In genomic region chr6:88619542-88619941, GRCm38 (mm10) we compare ENCODE assay signal across 21 mouse cellular contexts. TPM values are rescaled to one million over a fixed set of nuclear protein-coding genes. Genes with fewer than 3 reads are reported as not detected.
DNase-seq lines count a peak whose midpoint lies in the region; ATAC-seq and TF ChIP-seq lines count a peak whose summit lies in the region.
"Had no signal": no experiment of that assay in that cellular context is flagged by ENCODE, and none has a peak within 500 bp of the region (broad histone marks: within the 10 kb centered on the region; RNA-seq: fewer than 3 reads in every experiment).

No protein-coding gene starts in this region.

- TF ChIP-seq CTCF in forebrain, postnatal 0 days (IDR thresholded peaks at IDR 0.05; ENCODE audit: low read depth) = no peak
- no peak for TF ChIP-seq CTCF in hindbrain, postnatal 0 days (IDR thresholded peaks at IDR 0.05; ENCODE audit: low read depth)

- no peaks in the 10 kb centered on the region for H3K36me3 ChIP-seq in forebrain, embryonic 12.5 days (replicated peaks)
- no peaks in the 10 kb centered on the region for H3K36me3 ChIP-seq in forebrain, postnatal 0 days (ENCODE audit: insufficient read depth)
- H3K36me3 ChIP-seq in hindbrain, postnatal 0 days (ENCODE audit: insufficient read depth, low read length) = no peaks in the 10 kb centered on the region
- H3K36me3 ChIP-seq in hindbrain, embryonic 11.5 days (ENCODE audit: control insufficient read depth, insufficient read depth, low read length) = no peaks in the 10 kb centered on the region
- H3K36me3 ChIP-seq in forebrain, embryonic 13.5 days (ENCODE audit: poor library complexity, severe bottlenecking) = no peaks in the 10 kb centered on the region
- no peaks in the 10 kb centered on the region for H3K36me3 ChIP-seq in midbrain, embryonic 16.5 days (ENCODE audit: control insufficient read depth, insufficient read depth, low read length)
- H3K36me3 ChIP-seq: embryonic facial prominence, embryonic 13.5 days; heart, embryonic 15.5 days had no signal

- H3K9me3 ChIP-seq in forebrain, embryonic 12.5 days = no peaks in the 10 kb centered on the region
- H3K9me3 ChIP-seq in forebrain, postnatal 0 days (ENCODE audit: low read length) = no peaks in the 10 kb centered on the region
- H3K9me3 ChIP-seq in hindbrain, postnatal 0 days (ENCODE audit: low read length) = no peaks in the 10 kb centered on the region
- H3K9me3 ChIP-seq in hindbrain, embryonic 11.5 days (ENCODE audit: control insufficient read depth, low read length) = no peaks in the 10 kb centered on the region
- H3K9me3 ChIP-seq in forebrain, embryonic 13.5 days (replicated peaks) = no peaks in the 10 kb centered on the region
- H3K9me3 ChIP-seq in midbrain, embryonic 16.5 days (replicated peaks; ENCODE audit: control insufficient read depth, low read length, poor library complexity, severe bottlenecking) = no peaks in the 10 kb centered on the region
- H3K9me3 ChIP-seq: embryonic facial prominence, embryonic 13.5 days; heart, embryonic 15.5 days had no signal

- no peaks in the 10 kb centered on the region for H3K4me1 ChIP-seq in forebrain, embryonic 12.5 days
- H3K4me1 ChIP-seq in forebrain, postnatal 0 days (ENCODE audit: insufficient read depth) = no peaks in the 10 kb centered on the region
- H3K4me1 ChIP-seq in hindbrain, postnatal 0 days (ENCODE audit: insufficient read depth, low read length) = no peaks in the 10 kb centered on the region
- H3K4me1 ChIP-seq in hindbrain, embryonic 11.5 days (replicated peaks; ENCODE audit: control insufficient read depth, insufficient read depth, low read length) = no peaks in the 10 kb centered on the region
- peaks cover 10% of the 10 kb centered on the region for H3K4me1 ChIP-seq in forebrain, embryonic 13.5 days
- H3K4me1 ChIP-seq in midbrain, embryonic 16.5 days (ENCODE audit: control insufficient read depth, insufficient read depth, low read length) = peaks cover 3% of the 10 kb centered on the region; the same call in 1 of the 2 replicates
- H3K4me1 ChIP-seq: embryonic facial prominence, embryonic 13.5 days; heart, embryonic 15.5 days had no signal

- DNase-seq in forebrain, postnatal 0 days = no peak
- peak; percentile 40 for DNase-seq in hindbrain, postnatal 0 days (ENCODE audit: low spot score)
- DNase-seq in hindbrain, embryonic 11.5 days (ENCODE audit: low spot score) = no peak
- DNase-seq in heart, adult 8-10 months (ENCODE audit: low spot score) = no peak
- DNase-seq: adrenal gland, postnatal 14 days; cerebellum, adult 18-20 months; cerebellum, adult 9-11 months; cerebellum, postnatal 36 days; gastrocnemius, postnatal 10 days; heart, adult 18-20 months; heart, postnatal 14 days; kidney, adult 11 months had no signal

- no peak overlapping the region for H3K4me2 ChIP-seq in forebrain, embryonic 12.5 days
- H3K4me2 ChIP-seq in forebrain, postnatal 0 days (ENCODE audit: low read depth) = no peak overlapping the region
- H3K4me2 ChIP-seq in hindbrain, postnatal 0 days (ENCODE audit: low read depth, low read length) = no peak overlapping the region
- no peak overlapping the region for H3K4me2 ChIP-seq in hindbrain, embryonic 11.5 days (replicated peaks; ENCODE audit: low read depth, low read length)
- H3K4me2 ChIP-seq in forebrain, embryonic 13.5 days = no peak overlapping the region
- H3K4me2 ChIP-seq in midbrain, embryonic 16.5 days (ENCODE audit: low read length) = no peak overlapping the region
- H3K4me2 ChIP-seq: embryonic facial prominence, embryonic 13.5 days; heart, embryonic 11.5 days; heart, embryonic 15.5 days had no signal

- H3K9ac ChIP-seq in forebrain, embryonic 12.5 days = no peak overlapping the region
- H3K9ac ChIP-seq in forebrain, postnatal 0 days = no peak overlapping the region
- no peak overlapping the region for H3K9ac ChIP-seq in hindbrain, postnatal 0 days (replicated peaks; ENCODE audit: low read length)
- H3K9ac ChIP-seq in hindbrain, embryonic 11.5 days (ENCODE audit: low read depth, low read length) = no peak overlapping the region
- no peak overlapping the region for H3K9ac ChIP-seq in forebrain, embryonic 13.5 days
- no peak overlapping the region for H3K9ac ChIP-seq in midbrain, embryonic 16.5 days (ENCODE audit: low read depth, low read length)
- H3K9ac ChIP-seq: embryonic facial prominence, embryonic 13.5 days; heart, embryonic 15.5 days had no signal

- 0 out of 2 replicates have a peak, but pooled peaks cover 3% of the 10 kb centered on the region for H3K27me3 ChIP-seq in forebrain, embryonic 12.5 days
- no peaks in the 10 kb centered on the region for H3K27me3 ChIP-seq in forebrain, postnatal 0 days (ENCODE audit: insufficient read depth, low read length)
- no peaks in the 10 kb centered on the region for H3K27me3 ChIP-seq in hindbrain, postnatal 0 days (ENCODE audit: insufficient read depth, low read length)
- no peaks in the 10 kb centered on the region for H3K27me3 ChIP-seq in hindbrain, embryonic 11.5 days (ENCODE audit: control insufficient read depth, insufficient read depth, low read length)
- H3K27me3 ChIP-seq in forebrain, embryonic 13.5 days = no peaks in the 10 kb centered on the region
- no peaks in the 10 kb centered on the region for H3K27me3 ChIP-seq in midbrain, embryonic 16.5 days (ENCODE audit: control insufficient read depth, insufficient read depth, low read depth, low read length)
- H3K27me3 ChIP-seq: CH12.LX; embryonic facial prominence, embryonic 13.5 days; heart, embryonic 15.5 days had no signal

- H3K27ac ChIP-seq in forebrain, embryonic 12.5 days = peak overlapping the region; percentile 38; the same call in 1 of the 2 replicates
- no peak overlapping the region for H3K27ac ChIP-seq in forebrain, postnatal 0 days (ENCODE audit: low read depth, low read length)
- H3K27ac ChIP-seq in hindbrain, postnatal 0 days = no peak overlapping the region
- no peak overlapping the region for H3K27ac ChIP-seq in hindbrain, embryonic 11.5 days (ENCODE audit: low read depth, low read length)
- peak overlapping the region; percentile 19 for H3K27ac ChIP-seq in forebrain, embryonic 13.5 days
- peak overlapping the region; percentile 22; the same call in 1 of the 2 replicates for H3K27ac ChIP-seq in midbrain, embryonic 16.5 days (ENCODE audit: low read length)
- H3K27ac ChIP-seq: embryonic facial prominence, embryonic 13.5 days; heart, embryonic 15.5 days had no signal

- H3K4me3 ChIP-seq in forebrain, embryonic 12.5 days (replicated peaks) = no peak overlapping the region
- no peak overlapping the region for H3K4me3 ChIP-seq in forebrain, postnatal 0 days (ENCODE audit: low read depth, low read length)
- no peak overlapping the region for H3K4me3 ChIP-seq in hindbrain, postnatal 0 days (ENCODE audit: low read length)
- H3K4me3 ChIP-seq in hindbrain, embryonic 11.5 days (ENCODE audit: low read depth, low read length) = no peak overlapping the region
- no peak overlapping the region for H3K4me3 ChIP-seq in forebrain, embryonic 13.5 days
- no peak overlapping the region for H3K4me3 ChIP-seq in midbrain, embryonic 16.5 days (ENCODE audit: low read depth, low read length)
- H3K4me3 ChIP-seq: embryonic facial prominence, embryonic 13.5 days; heart, embryonic 15.5 days had no signal

- 14% methylated on average over 5 of the region's 5 CpGs for WGBS in forebrain, embryonic 12.5 days
- 14% methylated on average over 5 of the region's 5 CpGs for WGBS in forebrain, postnatal 0 days
- 52% methylated on average over 5 of the region's 5 CpGs for WGBS in hindbrain, postnatal 0 days
- WGBS in hindbrain, embryonic 11.5 days = 57% methylated on average over 5 of the region's 5 CpGs
- WGBS in forebrain, embryonic 13.5 days = 11% methylated on average over 5 of the region's 5 CpGs
- 29% methylated on average over 5 of the region's 5 CpGs for WGBS in midbrain, embryonic 16.5 days

- ATAC-seq in forebrain, embryonic 12.5 days (ENCODE audit: low FRiP score) = no peak
- no peak for ATAC-seq in forebrain, postnatal 0 days
- ATAC-seq in hindbrain, postnatal 0 days = no peak
- ATAC-seq in hindbrain, embryonic 11.5 days (ENCODE audit: low FRiP score) = no peak
- ATAC-seq in forebrain, embryonic 13.5 days = no peak
- no peak for ATAC-seq in midbrain, embryonic 16.5 days
- ATAC-seq: activated CD4-positive, CD25-positive, alpha-beta regulatory T cell, adult 4 months; Patski had no signal

RNA-seq across cellular contexts. Expression of gene Kbtbd12, which starts 18.2 kb away (rescaled TPM):
- 0.15 and 0.21 TPM in 2 replicates for polyA plus RNA-seq in forebrain, embryonic 12.5 days (2016; fragmentation: Nextera tagmentation; extraction: Ambion mirVana)
- total RNA-seq in forebrain, postnatal 0 days (2014; rRNA removed) = 0.08 and 0.29 TPM in 2 replicates
- 0.14 and 0.24 TPM in 2 replicates for polyA plus RNA-seq in forebrain, postnatal 0 days (2015; fragmentation: Nextera tagmentation; extraction: Ambion mirVana)
- 0.68 TPM in 1 of 2 replicates, not detected in the other for total RNA-seq in hindbrain, postnatal 0 days (2014; rRNA removed)
- polyA plus RNA-seq in hindbrain, postnatal 0 days (2015; fragmentation: Nextera tagmentation; extraction: Ambion mirVana) = 0.34 and 0.45 TPM in 2 replicates
- not detected in 2 replicates for polyA plus RNA-seq in hindbrain, embryonic 11.5 days (2014; fragmentation: Nextera tagmentation; extraction: Ambion mirVana)
- 0.20 TPM in 1 of 2 replicates, not detected in the other for polyA plus RNA-seq in forebrain, embryonic 13.5 days (2015; fragmentation: Nextera tagmentation; extraction: Ambion mirVana)
- 0.12 and 1.1 TPM in 2 replicates for polyA plus RNA-seq in midbrain, embryonic 16.5 days (2015; fragmentation: Nextera tagmentation; extraction: Ambion mirVana)
- 10 to 100 TPM; 39.1 to 45.4 (median 43.4) TPM for total RNA-seq in heart, adult 8-10 months (2022)
- total RNA-seq: CH12.LX had no signal
- polyA plus RNA-seq: activated CD4-positive, CD25-positive, alpha-beta regulatory T cell, adult 4 months had no signal

Comparison
In these comparisons a context has a peak if more than half of its experiments do, and no peak if none do; other contexts are left out.
1. H3K27ac ChIP-seq: peak in forebrain, embryonic 12.5 days (single experiment), forebrain, embryonic 13.5 days (single experiment) and midbrain, embryonic 16.5 days (single experiment); none in forebrain, postnatal 0 days (single experiment), hindbrain, postnatal 0 days (single experiment) and hindbrain, embryonic 11.5 days (single experiment).